ENCODE assay signal across 9 mouse cellular contexts in the genomic region with DNA sequence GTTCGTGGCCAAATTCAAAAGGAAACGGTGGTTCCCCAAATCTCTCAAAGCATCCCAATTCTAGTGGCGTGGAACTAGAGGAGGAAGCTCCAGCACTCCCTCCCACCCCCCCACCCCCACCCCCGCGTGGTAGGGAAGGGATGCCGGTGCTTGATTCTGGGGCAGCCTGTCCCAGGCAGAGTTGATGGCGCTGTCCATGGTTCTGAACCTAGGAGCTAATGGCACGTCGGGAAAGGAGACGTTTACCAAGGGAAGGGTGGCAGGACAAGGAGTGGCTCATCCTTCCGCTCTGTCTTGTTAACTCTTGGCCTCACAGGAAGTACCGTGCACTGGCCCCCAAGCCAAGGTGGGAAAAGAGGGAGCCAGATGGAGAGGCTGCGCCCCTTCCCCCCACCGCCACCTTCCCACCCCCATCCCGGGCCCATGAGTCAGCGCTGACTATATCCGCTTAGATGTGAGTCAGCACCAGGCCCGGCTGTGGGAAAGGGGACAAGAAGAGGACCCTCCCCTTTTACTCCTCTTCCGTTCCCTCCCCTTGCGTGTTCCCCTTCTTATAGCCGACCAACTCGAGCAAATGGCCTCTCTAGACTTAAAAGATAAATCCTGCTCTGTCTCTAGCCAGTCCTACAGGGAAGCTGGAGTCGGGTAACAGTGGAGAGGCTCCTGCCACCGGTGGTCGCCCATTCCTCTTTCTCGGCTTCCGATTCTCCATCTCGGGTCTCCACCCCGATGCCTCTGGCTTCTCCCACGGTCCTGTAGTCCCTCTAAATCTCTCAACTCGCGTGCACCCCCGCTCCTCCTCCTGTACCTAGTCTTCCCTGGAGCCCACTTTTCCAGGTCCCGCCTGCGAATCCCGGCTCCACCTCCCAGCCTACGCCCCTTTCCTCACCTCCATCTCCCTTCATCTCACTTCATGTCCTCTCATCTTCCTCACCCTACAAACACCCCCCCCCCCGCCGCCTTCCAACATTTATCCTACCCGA. TPM values are rescaled to one million over a fixed set of nuclear protein-coding genes. Genes with fewer than 3 reads are reported as not detected.
DNase-seq lines count a peak whose midpoint lies in the region; ATAC-seq and TF ChIP-seq lines count a peak whose summit lies in the region.
"Had no signal": no experiment of that assay in that cellular context is flagged by ENCODE, and none has a peak within 500 bp of the region (broad histone marks: within the 10 kb centered on the region; RNA-seq: fewer than 3 reads in every experiment).

No protein-coding gene starts in this region.

- no peaks in the 10 kb centered on the region for H3K9me3 ChIP-seq in liver, postnatal 0 days (ENCODE audit: low read length)
- H3K9me3 ChIP-seq in neural tube, embryonic 13.5 days: no peaks in the 10 kb centered on the region

- 2% methylated on average over 40 of the region's 40 CpGs for WGBS in liver, postnatal 0 days (ENCODE audit: insufficient replicate concordance)
- WGBS in neural tube, embryonic 13.5 days: under 1% methylated on average over 40 of the region's 40 CpGs

- peak; percentile 37 for DNase-seq in layer of hippocampus, adult 11-12 months (ENCODE audit: low spot score)
- no peak for DNase-seq in layer of hippocampus, postnatal 14 days (ENCODE audit: low spot score in 2 of 2)
- peak; percentile 72 for DNase-seq in adrenal gland, adult 2 months
- peak; percentile 72 for DNase-seq in induced T-regulatory cell, adult 2 months (ENCODE audit: low read depth)
- peak; percentile 75 for DNase-seq in liver, postnatal 0 days
- DNase-seq in thymus, postnatal 36 days: peak; percentile 41 to 48

- no peaks in the 10 kb centered on the region for H3K36me3 ChIP-seq in liver, postnatal 0 days (replicated peaks; ENCODE audit: insufficient read depth, low read length)
- no peaks in the 10 kb centered on the region for H3K36me3 ChIP-seq in neural tube, embryonic 13.5 days

- peak; percentile 57; the same call in 1 of the 2 replicates for TF ChIP-seq POLR2A in embryonic fibroblast, embryonic 13.5 days (IDR thresholded peaks at IDR 0.05; ENCODE audit: low read depth, low read length)

- H3K4me3 ChIP-seq in embryonic fibroblast, embryonic 13.5 days (ENCODE audit: insufficient read depth, low read length): peak overlapping the region; percentile 92
- no peak overlapping the region for H3K4me3 ChIP-seq in liver, postnatal 0 days (ENCODE audit: low read depth, low read length)
- H3K4me3 ChIP-seq in neural tube, embryonic 13.5 days: peak overlapping the region; percentile 54

- peaks cover 6% of the 10 kb centered on the region; the same call in 1 of the 2 replicates for H3K4me1 ChIP-seq in embryonic fibroblast, embryonic 13.5 days (ENCODE audit: control insufficient read depth, insufficient read depth, low read length)
- H3K4me1 ChIP-seq in liver, postnatal 0 days (ENCODE audit: insufficient read depth): no peaks in the 10 kb centered on the region
- peaks cover 20% of the 10 kb centered on the region for H3K4me1 ChIP-seq in neural tube, embryonic 13.5 days (replicated peaks)

- no peak for TF ChIP-seq CTCF in embryonic fibroblast, embryonic 13.5 days (IDR thresholded peaks at IDR 0.05; ENCODE audit: borderline replicate concordance, insufficient read depth, low read length)
- no peak for TF ChIP-seq CTCF in liver, postnatal 0 days (IDR thresholded peaks at IDR 0.05; ENCODE audit: low read depth)

- H3K9ac ChIP-seq in liver, postnatal 0 days (replicated peaks): no peak overlapping the region
- H3K9ac ChIP-seq in neural tube, embryonic 13.5 days: peak overlapping the region; percentile 76

- peaks cover 25% of the 10 kb centered on the region for H3K27me3 ChIP-seq in liver, postnatal 0 days (ENCODE audit: insufficient read depth, low read length)
- peaks cover 80% of the 10 kb centered on the region for H3K27me3 ChIP-seq in neural tube, embryonic 13.5 days

- H3K27ac ChIP-seq in embryonic fibroblast, embryonic 13.5 days (ENCODE audit: insufficient read depth, low read length): peak overlapping the region; percentile 76
- no peak overlapping the region for H3K27ac ChIP-seq in liver, postnatal 0 days (ENCODE audit: low read depth)
- 0 out of 2 replicates have a peak overlapping the region, but pooled peaks have one; percentile 9 for H3K27ac ChIP-seq in neural tube, embryonic 13.5 days (replicated peaks)

- TF ChIP-seq EP300 in liver, postnatal 0 days (IDR thresholded peaks at IDR 0.05; ENCODE audit: low read depth): no peak

- no peak for ATAC-seq in liver, postnatal 0 days
- peak; percentile 58 for ATAC-seq in neural tube, embryonic 13.5 days (ENCODE audit: low read depth)

- no peak overlapping the region for H3K4me2 ChIP-seq in liver, postnatal 0 days (ENCODE audit: low read depth, low read length)
- H3K4me2 ChIP-seq in neural tube, embryonic 13.5 days: peak overlapping the region; percentile 68

RNA-seq across cellular contexts. Expression of a gene that starts 1.0 kb away (rescaled TPM):
- total RNA-seq in layer of hippocampus, postnatal 14 days (2021): 100 to 1,000 TPM; 326 to 350 TPM
- total RNA-seq in adrenal gland, adult 2 months (2021): 10 to 100 TPM; 43.6 to 83.6 TPM
- polyA plus RNA-seq in adrenal gland, adult 2 months (2012; rRNA removed): 41.5 and 52.0 TPM in 2 replicates
- 67.6 and 114 TPM in 2 replicates for polyA plus RNA-seq in embryonic fibroblast, embryonic 13.5 days (2011; ENCODE audit: insufficient read length, low read depth, missing spikeins)
- 0.02 and 0.09 TPM in 2 replicates for polyA plus RNA-seq in liver, postnatal 0 days (2015; fragmentation: Nextera tagmentation; extraction: Ambion mirVana)
- 15.8 and 19.2 TPM in 2 replicates for polyA plus RNA-seq in neural tube, embryonic 13.5 days (2015; fragmentation: Nextera tagmentation; extraction: Ambion mirVana)
- polyA plus RNA-seq: liver, adult 2 months had no signal

RNA-seq across cellular contexts. Expression of a gene that starts 15.0 kb away (rescaled TPM):
- 10 to 100 TPM; 68.2 to 98.9 TPM for total RNA-seq in layer of hippocampus, postnatal 14 days (2021)
- total RNA-seq in adrenal gland, adult 2 months (2021): 100 to 1,000 TPM; 127 to 192 TPM
- polyA plus RNA-seq in adrenal gland, adult 2 months (2012; rRNA removed): 46.3 and 69.6 TPM in 2 replicates
- not detected in 2 replicates for polyA plus RNA-seq in embryonic fibroblast, embryonic 13.5 days (2011; ENCODE audit: insufficient read length, low read depth, missing spikeins)
- not detected in 2 replicates for polyA plus RNA-seq in liver, postnatal 0 days (2015; fragmentation: Nextera tagmentation; extraction: Ambion mirVana)
- 116 and 131 TPM in 2 replicates for polyA plus RNA-seq in neural tube, embryonic 13.5 days (2015; fragmentation: Nextera tagmentation; extraction: Ambion mirVana)
- polyA plus RNA-seq: liver, adult 2 months had no signal

RNA-seq across cellular contexts. Expression of a gene that starts 27.1 kb away (rescaled TPM):
- total RNA-seq in layer of hippocampus, postnatal 14 days (2021): 10 to 100 TPM; 60.0 to 61.1 TPM
- total RNA-seq in adrenal gland, adult 2 months (2021): 100 to 1,000 TPM in 1 of 2 experiments, 10 to 100 TPM in 1; 89.1 to 111 TPM
- polyA plus RNA-seq in adrenal gland, adult 2 months (2012; rRNA removed): 52.8 and 58.4 TPM in 2 replicates
- 28.4 and 31.8 TPM in 2 replicates for polyA plus RNA-seq in embryonic fibroblast, embryonic 13.5 days (2011; ENCODE audit: insufficient read length, low read depth, missing spikeins)
- polyA plus RNA-seq in liver, postnatal 0 days (2015; fragmentation: Nextera tagmentation; extraction: Ambion mirVana): 29.0 and 31.0 TPM in 2 replicates
- 68.2 and 73.0 TPM in 2 replicates for polyA plus RNA-seq in neural tube, embryonic 13.5 days (2015; fragmentation: Nextera tagmentation; extraction: Ambion mirVana)

RNA-seq across cellular contexts. Expression of a gene that starts 31.4 kb away (rescaled TPM):
- total RNA-seq in layer of hippocampus, postnatal 14 days (2021): not detected
- total RNA-seq in adrenal gland, adult 2 months (2021): not detected
- not detected in 2 replicates for polyA plus RNA-seq in adrenal gland, adult 2 months (2012; rRNA removed)
- polyA plus RNA-seq in embryonic fibroblast, embryonic 13.5 days (2011; ENCODE audit: insufficient read length, low read depth, missing spikeins): not detected in 2 replicates
- 0.18 TPM in 1 of 2 replicates, not detected in the other for polyA plus RNA-seq in liver, postnatal 0 days (2015; fragmentation: Nextera tagmentation; extraction: Ambion mirVana)
- not detected in 2 replicates for polyA plus RNA-seq in neural tube, embryonic 13.5 days (2015; fragmentation: Nextera tagmentation; extraction: Ambion mirVana)
- total RNA-seq: liver, adult 2 months had no signal
- polyA plus RNA-seq: liver, adult 2 months had no signal

RNA-seq across cellular contexts. Expression of a gene that starts 43.6 kb away (rescaled TPM):
- total RNA-seq in layer of hippocampus, postnatal 14 days (2021): 100 to 1,000 TPM; 512 to 548 TPM
- total RNA-seq in adrenal gland, adult 2 months (2021): 10 to 100 TPM; 55.4 to 73.0 TPM
- polyA plus RNA-seq in adrenal gland, adult 2 months (2012; rRNA removed): 10.8 and 11.2 TPM in 2 replicates
- 27.8 and 46.8 TPM in 2 replicates for polyA plus RNA-seq in embryonic fibroblast, embryonic 13.5 days (2011; ENCODE audit: insufficient read length, low read depth, missing spikeins)
- polyA plus RNA-seq in liver, postnatal 0 days (2015; fragmentation: Nextera tagmentation; extraction: Ambion mirVana): 291 and 298 TPM in 2 replicates
- polyA plus RNA-seq in neural tube, embryonic 13.5 days (2015; fragmentation: Nextera tagmentation; extraction: Ambion mirVana): 10.5 and 10.6 TPM in 2 replicates

Comparison
In these comparisons a context has a peak if more than half of its experiments do, and no peak if none do; other contexts are left out.
1. DNase-seq: peak in layer of hippocampus, adult 11-12 months (single experiment), adrenal gland, adult 2 months (single experiment), induced T-regulatory cell, adult 2 months (single experiment), liver, postnatal 0 days (single experiment) and thymus, postnatal 36 days (2 of 2); none in layer of hippocampus, postnatal 14 days (0 of 2).
2. RNA of a gene that starts 1.0 kb away (polyA plus RNA-seq): 67.6 to 114 TPM in embryonic fibroblast, embryonic 13.5 days, 41.5 to 52.0 TPM in adrenal gland, adult 2 months and 15.8 to 19.2 TPM in neural tube, embryonic 13.5 days; 0.02 to 0.09 TPM in liver, postnatal 0 days; every median in the first group is over 10 times any median in the second.
3. RNA of a gene that starts 15.0 kb away (polyA plus RNA-seq): 116 to 131 TPM in neural tube, embryonic 13.5 days and 46.3 to 69.6 TPM in adrenal gland, adult 2 months; not detected in embryonic fibroblast, embryonic 13.5 days and not detected in liver, postnatal 0 days; every median in the first group is over 10 times any median in the second.